Mouse (Mus musculus) CH12.LX (cell line): ENCODE measurements at regions not wholly inside any gene's neighbourhood (a gene's known extent, or its start where the extent isn't known, plus 50 kb on each side); places are given as distances from the start of the nearest gene placed in this dataset.

Source experiments
- DNase-seq: peaks from one replicate; pipeline ENCODE4 v3.0.0-alpha.2; 2013; ENCODE audit errors: extremely low read depth
- H3K27ac ChIP-seq: 2 replicates; pipeline ENCODE4 v1.5.1; 2012; ENCODE audit warnings: low read depth, mild to moderate bottlenecking, control low read depth, moderate library complexity; ENCODE audit not compliant: insufficient read depth
- H3K27me3 ChIP-seq: replicated peaks from 2 replicates; pipeline ENCODE3; 2012; ENCODE audit warnings: inconsistent platforms
- H3K36me3 ChIP-seq, 2 experiments: replicated peaks in 1 of 2; 2 replicates each; pipeline versions ENCODE3 to v1.6.1; 2012; ENCODE audit warnings: inconsistent platforms in 1 of 2, low read length in 1 of 2, mild to moderate bottlenecking in 1 of 2, mixed read lengths in 1 of 2, moderate library complexity in 1 of 2; ENCODE audit not compliant: control insufficient read depth in 1 of 2, insufficient read depth in 1 of 2
- H3K4me1 ChIP-seq, 2 experiments: 2 replicates each; pipeline ENCODE4 v1.6.1; 2012; ENCODE audit warnings: inconsistent platforms in 1 of 2, moderate library complexity in 1 of 2; ENCODE audit not compliant: insufficient read depth in 2 of 2, control insufficient read depth in 1 of 2
- H3K4me2 ChIP-seq: 2 replicates; pipeline ENCODE4 v1.6.1; 2012; ENCODE audit warnings: low read depth, mild to moderate bottlenecking, control low read depth; ENCODE audit not compliant: poor library complexity, insufficient read depth, severe bottlenecking
- H3K4me3 ChIP-seq, 3 experiments: fragments of 150-350 bp in 1 of 3; sonication (generic) in 1 of 3; replicated peaks in 1 of 3; 2 replicates each; pipeline versions ENCODE3 to v1.5.1; 2011 to 2012; ENCODE audit warnings: low read depth in 2 of 3, low read length in 2 of 3, mild to moderate bottlenecking in 2 of 3, moderate library complexity in 2 of 3, control low read depth in 1 of 3, improper control_type of control experiment in 1 of 3, inconsistent platforms in 1 of 3, mixed read lengths in 1 of 3; ENCODE audit not compliant: poor library complexity in 1 of 3
- H3K79me2 ChIP-seq: replicated peaks from 2 replicates; pipeline ENCODE4 v1.6.1; 2012; ENCODE audit warnings: mild to moderate bottlenecking, moderate library complexity; ENCODE audit not compliant: control insufficient read depth, poor library complexity, insufficient read depth, severe bottlenecking; ENCODE audit errors: extremely low read depth
- H3K9ac ChIP-seq: 2 replicates; pipeline ENCODE4 v1.6.1; 2012; ENCODE audit warnings: low read depth, mild to moderate bottlenecking, control low read depth, moderate library complexity; ENCODE audit not compliant: insufficient read depth
- H3K9me3 ChIP-seq: replicated peaks from 2 replicates; pipeline ENCODE3; 2012; ENCODE audit warnings: low read length, inconsistent platforms, mixed read lengths
- CHD2 ChIP-seq: IDR thresholded peaks from 2 replicates; pipeline ENCODE4 v1.6.1; 2011; ENCODE audit warnings: low read length, improper control_type of control experiment
- CTCF ChIP-seq, 2 experiments: IDR thresholded peaks in 1 of 2; conservative IDR thresholded peaks in 1 of 2; 2 replicates each; pipeline ENCODE4 v1.5.1; 2011 to 2012; ENCODE audit warnings: low read depth in 2 of 2, low read length in 2 of 2, improper control_type of control experiment in 1 of 2, inconsistent platforms in 1 of 2, mild to moderate bottlenecking in 1 of 2, moderate library complexity in 1 of 2
- E2F4 ChIP-seq: IDR thresholded peaks from 2 replicates; pipeline ENCODE4 v1.6.1; 2011; ENCODE audit warnings: low read depth, low read length, improper control_type of control experiment; ENCODE audit not compliant: insufficient replicate concordance
- ELF1 ChIP-seq: IDR thresholded peaks from 2 replicates; pipeline ENCODE4 v1.6.1; 2014; ENCODE audit warnings: low read depth, mild to moderate bottlenecking, inconsistent platforms, low read length, improper control_type of control experiment
- EP300 ChIP-seq: IDR thresholded peaks from 2 replicates; pipeline ENCODE4 v1.6.1; 2011; ENCODE audit warnings: low read length, improper control_type of control experiment
- HCFC1 ChIP-seq: IDR thresholded peaks from 2 replicates; pipeline ENCODE4 v1.6.1; 2012; ENCODE audit warnings: low read depth, mild to moderate bottlenecking, inconsistent platforms, low read length, improper control_type of control experiment
- KAT2A ChIP-seq: IDR thresholded peaks from 2 replicates; pipeline ENCODE4 v1.6.1; 2012; ENCODE audit warnings: low read length, improper control_type of control experiment, inconsistent platforms; ENCODE audit not compliant: insufficient replicate concordance
- MAFK ChIP-seq: IDR thresholded peaks from 2 replicates; pipeline ENCODE4 v1.6.1; 2011; ENCODE audit warnings: low read length, improper control_type of control experiment; ENCODE audit not compliant: insufficient replicate concordance
- MAX ChIP-seq: IDR thresholded peaks from 2 replicates; pipeline ENCODE4 v1.6.1; 2011; ENCODE audit warnings: low read length, improper control_type of control experiment
- MAZ ChIP-seq: IDR thresholded peaks from 2 replicates; pipeline ENCODE4 v1.6.1; 2012; ENCODE audit warnings: low read depth, mild to moderate bottlenecking, inconsistent platforms, low read length, improper control_type of control experiment, moderate library complexity
- MEF2A ChIP-seq: IDR thresholded peaks from 2 replicates; pipeline ENCODE4 v1.6.1; 2014; ENCODE audit warnings: low read depth, mild to moderate bottlenecking, inconsistent platforms, low read length, improper control_type of control experiment, borderline replicate concordance
- MXI1 ChIP-seq: IDR thresholded peaks from 2 replicates; pipeline ENCODE4 v1.6.1; 2011; ENCODE audit warnings: mild to moderate bottlenecking, low read depth, low read length, improper control_type of control experiment
- MYC ChIP-seq: IDR thresholded peaks from 2 replicates; pipeline ENCODE4 v1.6.1; 2011; ENCODE audit warnings: low read depth, mild to moderate bottlenecking, improper control_type of control experiment, low read length
- NELFE ChIP-seq: IDR thresholded peaks from 2 replicates; pipeline ENCODE4 v1.6.1; 2011; ENCODE audit warnings: low read depth, low read length, improper control_type of control experiment
- NRF1 ChIP-seq: IDR thresholded peaks from 2 replicates; pipeline ENCODE4 v1.6.1; 2014; ENCODE audit warnings: low read depth, mild to moderate bottlenecking, inconsistent platforms, low read length, improper control_type of control experiment, moderate library complexity
- PAX5 ChIP-seq: IDR thresholded peaks from 2 replicates; pipeline ENCODE4 v1.6.1; 2012; ENCODE audit warnings: low read length, inconsistent platforms, mixed read lengths
- POLR2A ChIP-seq: IDR thresholded peaks from 2 replicates; pipeline ENCODE4 v1.6.1; 2011; ENCODE audit warnings: low read depth, mild to moderate bottlenecking, improper control_type of control experiment, low read length
- RAD21 ChIP-seq: IDR thresholded peaks from 2 replicates; pipeline ENCODE4 v1.6.1; 2011; ENCODE audit warnings: low read depth, mild to moderate bottlenecking, low read length, improper control_type of control experiment, moderate library complexity
- SIN3A ChIP-seq: IDR thresholded peaks from 2 replicates; pipeline ENCODE4 v1.6.1; 2012; ENCODE audit warnings: low read length, improper control_type of control experiment, inconsistent platforms
- TBP ChIP-seq: conservative IDR thresholded peaks from 2 replicates; pipeline ENCODE4 v1.6.1; 2011; ENCODE audit warnings: low read depth, low read length, improper control_type of control experiment
- TCF12 ChIP-seq: IDR thresholded peaks from 2 replicates; pipeline ENCODE4 v1.6.1; 2014; ENCODE audit warnings: low read depth, mild to moderate bottlenecking, inconsistent platforms, low read length, improper control_type of control experiment
- UBTF ChIP-seq: IDR thresholded peaks from 2 replicates; pipeline ENCODE4 v1.6.1; 2012; ENCODE audit warnings: low read depth, mild to moderate bottlenecking, inconsistent platforms, low read length, improper control_type of control experiment, moderate library complexity
- USF2 ChIP-seq: conservative IDR thresholded peaks from 2 replicates; pipeline ENCODE4 v1.6.1; 2011; ENCODE audit warnings: low read depth, low read length, improper control_type of control experiment
- ZC3H11A ChIP-seq: IDR thresholded peaks from 2 replicates; pipeline ENCODE4 v1.6.1; 2012; ENCODE audit warnings: low read depth, mild to moderate bottlenecking, inconsistent platforms, low read length, improper control_type of control experiment
- ZKSCAN1 ChIP-seq: IDR thresholded peaks from 2 replicates; pipeline ENCODE4 v1.6.1; 2012; ENCODE audit warnings: low read depth, inconsistent platforms, low read length, improper control_type of control experiment, borderline replicate concordance
- ZNF384 ChIP-seq: IDR thresholded peaks from 2 replicates; pipeline ENCODE4 v1.6.1; 2012; ENCODE audit warnings: low read depth, low read length, improper control_type of control experiment, inconsistent platforms
- dilution Hi-C: fragments of 300-500 bp; cut with MboI; formaldehyde crosslinking; loops from 2 replicates; pipeline ENCODE4 v1.14.3; 2020; ENCODE audit warnings: low sequenced_read_pairs; ENCODE audit not compliant: extremely low pct_unique_long_range_greater_than_20kb, extremely low pct_ligation_motif_present
- in situ Hi-C: fragments of 300-500 bp; cut with MboI; formaldehyde crosslinking; loops from 3 replicates; pipeline ENCODE4 v1.14.3; 2019; ENCODE audit warnings: low sequenced_read_pairs, low pct_ligation_motif_present, low pct_unique_long_range_greater_than_20kb, mixed read lengths

- Histone ChIP-seq H3K36me3 (no peaks in the 10 kb centered on the region), H3K79me2 (no peaks in the 10 kb centered on the region), H3K27me3 (no peaks in the 10 kb centered on the region), H3K4me3 (no peak overlapping the region), H3K9me3 (no peaks in the 10 kb centered on the region), H3K27ac (no peak overlapping the region), H3K4me1 (no peaks in the 10 kb centered on the region), H3K4me2 (no peak overlapping the region), H3K9ac (no peak overlapping the region)
- no peak for DNase-seq
- no peak for TF ChIP-seq CTCF (conservative IDR thresholded peaks at IDR 0.05 in 1 of 2, IDR thresholded peaks at IDR 0.05 in 1 of 2; ENCODE audit: low read depth in 2 of 2, low read length in 2 of 2)
- no peak for TF ChIP-seq POLR2A
- TF ChIP-seq MAFK = no peak
- no peak for TF ChIP-seq MEF2A
- no peak for TF ChIP-seq TBP
- TF ChIP-seq NRF1 = no peak
- no peak for TF ChIP-seq USF2
- no peak for TF ChIP-seq ELF1
- TF ChIP-seq MYC = no peak
- no peak for TF ChIP-seq ZC3H11A
- no peak for TF ChIP-seq HCFC1
- TF ChIP-seq EP300 = no peak
- TF ChIP-seq E2F4 = no peak
- no peak for TF ChIP-seq RAD21
- TF ChIP-seq ZKSCAN1 = no peak
- TF ChIP-seq PAX5 = no peak
- in situ Hi-C loops = no loop called here
- dilution Hi-C loops = no loop called here
Observed at GRCm38 (mm10) chr14:76309606-76310005, 105.2 kb upstream of the Tsc22d1 start.

- Histone ChIP-seq H3K9ac (no peak overlapping the region), H3K4me1 (no peaks in the 10 kb centered on the region), H3K36me3 (no peaks in the 10 kb centered on the region), H3K27ac (no peak overlapping the region), H3K4me3 (no peak overlapping the region), H3K4me2 (no peak overlapping the region), H3K9me3 (no peaks in the 10 kb centered on the region), H3K27me3 (no peaks in the 10 kb centered on the region), H3K79me2 (no peaks in the 10 kb centered on the region)
- dilution Hi-C loops = no loop called here
- DNase-seq = no peak
- no peak for TF ChIP-seq KAT2A
- TF ChIP-seq TCF12 = no peak
- TF ChIP-seq SIN3A = no peak
- no peak for TF ChIP-seq ZC3H11A
- no peak for TF ChIP-seq MAFK
- TF ChIP-seq HCFC1 = no peak
- no peak for TF ChIP-seq USF2
- TF ChIP-seq ELF1 = no peak
- no peak for TF ChIP-seq UBTF
- no peak for TF ChIP-seq TBP
- no peak for TF ChIP-seq ZNF384
- no peak for TF ChIP-seq CTCF (conservative IDR thresholded peaks at IDR 0.05 in 1 of 2, IDR thresholded peaks at IDR 0.05 in 1 of 2; ENCODE audit: low read depth in 2 of 2, low read length in 2 of 2)
- no peak for TF ChIP-seq MEF2A
- no peak for TF ChIP-seq MAX
- TF ChIP-seq E2F4 = no peak
- TF ChIP-seq MAZ = no peak
- no peak for TF ChIP-seq NELFE
- TF ChIP-seq MXI1 = no peak
- no peak for TF ChIP-seq CHD2
- in situ Hi-C loops = no loop called here
Observed at GRCm38 (mm10) chr14:76310278-76310677, 104.5 kb upstream of the Tsc22d1 start.
